In genomic region chr7:118977167-118977543, GRCm38 (mm10) we compare ENCODE assay signal across 14 mouse cellular contexts. TPM values are rescaled to one million over a fixed set of nuclear protein-coding genes. Genes with fewer than 3 reads are reported as not detected.
A peak's percentile ranks its signal among the peaks of the same experiment; 100 is the strongest.
DNase-seq lines count a peak whose midpoint lies in the region; ATAC-seq lines count a peak whose summit lies in the region.
"Had no signal": no experiment of that assay in that cellular context is flagged by ENCODE, and none has a peak within 500 bp of the region (broad histone marks: within the 10 kb centered on the region; RNA-seq: fewer than 3 reads in every experiment).

No protein-coding gene starts in this region.

- DNase-seq in hindbrain, embryonic 11.5 days (ENCODE audit: low spot score): no peak
- DNase-seq in midbrain, embryonic 14.5 days: no peak
- DNase-seq in thymus, postnatal 36 days: no peak
- no peak for DNase-seq in adrenal gland, postnatal 25 days
- no peak for DNase-seq in retina, embryonic 14.5 days (ENCODE audit: low spot score)
- DNase-seq: adrenal gland, adult 8-10 months; kidney, adult 2 months had no signal

- ATAC-seq in heart, embryonic 16.5 days (replicated peaks; ENCODE audit: extremely low read depth, insufficient read depth, low FRiP score): no peak
- no peak for ATAC-seq in heart, embryonic 11.5 days (replicated peaks; ENCODE audit: insufficient number of reproducible peaks, low FRiP score, low TSS enrichment)
- no peak for ATAC-seq in forebrain, embryonic 12.5 days (ENCODE audit: low FRiP score)
- ATAC-seq in hindbrain, embryonic 11.5 days (ENCODE audit: low FRiP score): no peak
- no peak for ATAC-seq in midbrain, embryonic 14.5 days (ENCODE audit: low FRiP score, low TSS enrichment)
- ATAC-seq: Patski had no signal

- peaks cover 26% of the 10 kb centered on the region for H3K4me1 ChIP-seq in heart, embryonic 16.5 days (ENCODE audit: control insufficient read depth, insufficient read depth, low read length)
- peaks cover 5% of the 10 kb centered on the region; the same call in 1 of the 2 replicates for H3K4me1 ChIP-seq in heart, embryonic 11.5 days (ENCODE audit: control insufficient read depth, insufficient read depth, low read length)
- H3K4me1 ChIP-seq in forebrain, embryonic 12.5 days: peaks cover 42% of the 10 kb centered on the region
- peaks cover 5% of the 10 kb centered on the region; the same call in 1 of the 2 replicates for H3K4me1 ChIP-seq in hindbrain, embryonic 11.5 days (replicated peaks; ENCODE audit: control insufficient read depth, insufficient read depth, low read length)
- H3K4me1 ChIP-seq in midbrain, embryonic 14.5 days (ENCODE audit: control insufficient read depth, insufficient read depth, low read length): peaks cover 24% of the 10 kb centered on the region
- H3K4me1 ChIP-seq: liver, embryonic 15.5 days had no signal

- H3K4me3 ChIP-seq in heart, embryonic 16.5 days (ENCODE audit: low read length): no peak overlapping the region
- no peak overlapping the region for H3K4me3 ChIP-seq in heart, embryonic 11.5 days (ENCODE audit: low read depth, low read length)
- H3K4me3 ChIP-seq in forebrain, embryonic 12.5 days (replicated peaks): no peak overlapping the region
- no peak overlapping the region for H3K4me3 ChIP-seq in hindbrain, embryonic 11.5 days (ENCODE audit: low read depth, low read length)
- H3K4me3 ChIP-seq in midbrain, embryonic 14.5 days (replicated peaks; ENCODE audit: low read depth, low read length): no peak overlapping the region
- H3K4me3 ChIP-seq: liver, embryonic 15.5 days; megakaryocyte, embryonic 14.5 days had no signal

- peaks cover 14% of the 10 kb centered on the region for H3K36me3 ChIP-seq in heart, embryonic 16.5 days (ENCODE audit: control insufficient read depth, insufficient read depth)
- H3K36me3 ChIP-seq in heart, embryonic 11.5 days (ENCODE audit: control insufficient read depth, insufficient read depth, low read length): no peaks in the 10 kb centered on the region
- H3K36me3 ChIP-seq in forebrain, embryonic 12.5 days (replicated peaks): peaks cover 80% of the 10 kb centered on the region
- peaks cover 7% of the 10 kb centered on the region; the same call in 1 of the 2 replicates for H3K36me3 ChIP-seq in hindbrain, embryonic 11.5 days (ENCODE audit: control insufficient read depth, insufficient read depth, low read length)
- H3K36me3 ChIP-seq in midbrain, embryonic 14.5 days (ENCODE audit: control insufficient read depth, insufficient read depth, low read length): no peaks in the 10 kb centered on the region
- H3K36me3 ChIP-seq: liver, embryonic 15.5 days had no signal

- H3K4me2 ChIP-seq in heart, embryonic 16.5 days (ENCODE audit: low read depth, low read length): no peak overlapping the region
- H3K4me2 ChIP-seq in heart, embryonic 11.5 days: no peak overlapping the region
- no peak overlapping the region; the same call in 1 of the 2 replicates for H3K4me2 ChIP-seq in forebrain, embryonic 12.5 days
- H3K4me2 ChIP-seq in hindbrain, embryonic 11.5 days (replicated peaks; ENCODE audit: low read depth, low read length): no peak overlapping the region
- H3K4me2 ChIP-seq in midbrain, embryonic 14.5 days (ENCODE audit: low read length): no peak overlapping the region
- H3K4me2 ChIP-seq: liver, embryonic 15.5 days had no signal

- H3K9me3 ChIP-seq in heart, embryonic 16.5 days (replicated peaks; ENCODE audit: control insufficient read depth, low read length): no peaks in the 10 kb centered on the region
- H3K9me3 ChIP-seq in heart, embryonic 11.5 days (replicated peaks; ENCODE audit: control insufficient read depth, low read length): no peaks in the 10 kb centered on the region
- no peaks in the 10 kb centered on the region for H3K9me3 ChIP-seq in forebrain, embryonic 12.5 days
- H3K9me3 ChIP-seq in hindbrain, embryonic 11.5 days (ENCODE audit: control insufficient read depth, low read length): no peaks in the 10 kb centered on the region
- H3K9me3 ChIP-seq in midbrain, embryonic 14.5 days (ENCODE audit: control insufficient read depth, low read length): no peaks in the 10 kb centered on the region
- H3K9me3 ChIP-seq: liver, embryonic 15.5 days; megakaryocyte, embryonic 14.5 days had no signal

- 74% methylated on average over 10 of the region's 10 CpGs for WGBS in heart, embryonic 16.5 days
- WGBS in heart, embryonic 11.5 days (ENCODE audit: insufficient replicate concordance): 78% methylated on average over 10 of the region's 10 CpGs
- 77% methylated on average over 10 of the region's 10 CpGs for WGBS in forebrain, embryonic 12.5 days
- 81% methylated on average over 10 of the region's 10 CpGs for WGBS in hindbrain, embryonic 11.5 days
- WGBS in midbrain, embryonic 14.5 days: 72% methylated on average over 10 of the region's 10 CpGs

- H3K9ac ChIP-seq in heart, embryonic 16.5 days (ENCODE audit: low read length): no peak overlapping the region
- H3K9ac ChIP-seq in heart, embryonic 11.5 days (ENCODE audit: low read depth, low read length): no peak overlapping the region
- no peak overlapping the region for H3K9ac ChIP-seq in forebrain, embryonic 12.5 days
- no peak overlapping the region for H3K9ac ChIP-seq in hindbrain, embryonic 11.5 days (ENCODE audit: low read depth, low read length)
- no peak overlapping the region for H3K9ac ChIP-seq in midbrain, embryonic 14.5 days (replicated peaks; ENCODE audit: low read length)
- H3K9ac ChIP-seq: liver, embryonic 15.5 days had no signal

- no peaks in the 10 kb centered on the region for H3K27me3 ChIP-seq in heart, embryonic 16.5 days (ENCODE audit: control insufficient read depth, insufficient read depth, low read length)
- H3K27me3 ChIP-seq in heart, embryonic 11.5 days (ENCODE audit: control insufficient read depth, insufficient read depth, low read length): no peaks in the 10 kb centered on the region
- H3K27me3 ChIP-seq in forebrain, embryonic 12.5 days: no peaks in the 10 kb centered on the region
- H3K27me3 ChIP-seq in hindbrain, embryonic 11.5 days (ENCODE audit: control insufficient read depth, insufficient read depth, low read length): no peaks in the 10 kb centered on the region
- H3K27me3 ChIP-seq in midbrain, embryonic 14.5 days (ENCODE audit: control insufficient read depth, insufficient read depth, low read length): no peaks in the 10 kb centered on the region
- H3K27me3 ChIP-seq: liver, embryonic 15.5 days; Patski had no signal

- H3K27ac ChIP-seq in heart, embryonic 16.5 days (ENCODE audit: low read length): peak overlapping the region; percentile 45
- no peak overlapping the region for H3K27ac ChIP-seq in heart, embryonic 11.5 days (ENCODE audit: low read depth, low read length)
- H3K27ac ChIP-seq in forebrain, embryonic 12.5 days: peak overlapping the region; percentile 75; the same call in 1 of the 2 replicates
- H3K27ac ChIP-seq in hindbrain, embryonic 11.5 days (ENCODE audit: low read depth, low read length): 0 out of 2 replicates have a peak overlapping the region, but pooled peaks have one; percentile 30
- H3K27ac ChIP-seq in midbrain, embryonic 14.5 days (replicated peaks; ENCODE audit: low read depth, low read length): peak overlapping the region; percentile 39
- H3K27ac ChIP-seq: liver, embryonic 15.5 days had no signal

RNA-seq across cellular contexts. Expression of gene Gprc5b, which starts 17.9 kb away (rescaled TPM):
- 5.3 and 5.8 TPM in 2 replicates for polyA plus RNA-seq in heart, embryonic 16.5 days (2015; fragmentation: Nextera tagmentation; extraction: Ambion mirVana)
- 4.1 and 5.7 TPM in 2 replicates for polyA plus RNA-seq in heart, embryonic 11.5 days (2014; fragmentation: Nextera tagmentation; extraction: Ambion mirVana)
- 11.8 and 15.1 TPM in 2 replicates for polyA plus RNA-seq in forebrain, embryonic 12.5 days (2016; fragmentation: Nextera tagmentation; extraction: Ambion mirVana)
- polyA plus RNA-seq in hindbrain, embryonic 11.5 days (2014; fragmentation: Nextera tagmentation; extraction: Ambion mirVana): 27.2 and 30.3 TPM in 2 replicates
- polyA plus RNA-seq in midbrain, embryonic 14.5 days (2014; fragmentation: Nextera tagmentation; extraction: Ambion mirVana): 7.1 and 11.7 TPM in 2 replicates
- total RNA-seq in adrenal gland, postnatal 25 days (2021): 102 and 104 TPM in 2 replicates
- total RNA-seq: granulocyte monocyte progenitor cell, adult 5-6 weeks had no signal
